ENCODE assay signal across 10 mouse cellular contexts in the genomic region with DNA sequence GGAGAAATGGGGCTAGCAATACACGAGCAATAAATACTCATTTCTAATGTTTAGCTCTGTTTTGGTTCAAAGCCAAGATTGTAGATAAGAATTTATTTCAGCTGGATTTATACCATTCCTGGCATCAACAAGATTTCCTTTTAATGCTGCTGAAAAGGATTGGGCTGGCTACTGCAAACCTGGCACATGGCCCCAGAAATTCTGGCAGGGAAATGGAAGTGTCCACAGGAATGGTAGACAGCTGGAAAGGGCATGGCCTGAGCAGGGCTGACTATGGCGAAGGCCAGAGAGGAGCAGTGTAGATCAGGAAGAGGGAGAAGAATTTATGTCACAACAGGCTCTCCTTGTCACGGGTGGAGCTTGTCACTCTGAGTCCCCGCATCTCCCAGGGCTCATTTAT. TPM values are rescaled to one million over a fixed set of nuclear protein-coding genes. Genes with fewer than 3 reads are reported as not detected.
DNase-seq lines count a peak whose midpoint lies in the region; ATAC-seq and TF ChIP-seq lines count a peak whose summit lies in the region.
"Had no signal": no experiment of that assay in that cellular context is flagged by ENCODE, and none has a peak within 500 bp of the region (broad histone marks: within the 10 kb centered on the region; RNA-seq: fewer than 3 reads in every experiment).

No protein-coding gene starts in this region.

- intact Hi-C loops in heart, postnatal 10 days (cut with DNase I): no loop called here

- H3K9me3 ChIP-seq in forebrain, postnatal 0 days (ENCODE audit: low read length): no peaks in the 10 kb centered on the region
- H3K9me3 ChIP-seq in forebrain, embryonic 12.5 days: no peaks in the 10 kb centered on the region
- H3K9me3 ChIP-seq in lung, embryonic 15.5 days: no peaks in the 10 kb centered on the region
- H3K9me3 ChIP-seq in hindbrain, embryonic 16.5 days (ENCODE audit: control insufficient read depth, low read length): no peaks in the 10 kb centered on the region
- H3K9me3 ChIP-seq: limb, embryonic 13.5 days; neural tube, embryonic 13.5 days had no signal

- no peak overlapping the region for H3K4me3 ChIP-seq in forebrain, postnatal 0 days (ENCODE audit: low read depth, low read length)
- H3K4me3 ChIP-seq in forebrain, embryonic 12.5 days (replicated peaks): no peak overlapping the region
- no peak overlapping the region for H3K4me3 ChIP-seq in lung, embryonic 15.5 days
- H3K4me3 ChIP-seq in hindbrain, embryonic 16.5 days (ENCODE audit: low read length): no peak overlapping the region
- H3K4me3 ChIP-seq: limb, embryonic 13.5 days; neural tube, embryonic 13.5 days had no signal

- no peak overlapping the region for H3K27ac ChIP-seq in forebrain, postnatal 0 days (ENCODE audit: low read depth, low read length)
- H3K27ac ChIP-seq in forebrain, embryonic 12.5 days: no peak overlapping the region
- H3K27ac ChIP-seq in lung, embryonic 15.5 days: peak overlapping the region; percentile 55; the same call in 1 of the 2 replicates
- H3K27ac ChIP-seq in hindbrain, embryonic 16.5 days (ENCODE audit: low read depth, low read length): no peak overlapping the region
- H3K27ac ChIP-seq: limb, embryonic 13.5 days; neural tube, embryonic 13.5 days had no signal

- ATAC-seq in forebrain, postnatal 0 days: peak; percentile 17; the same call in 1 of the 2 replicates
- no peak for ATAC-seq in forebrain, embryonic 12.5 days (ENCODE audit: low FRiP score)
- ATAC-seq in lung, embryonic 15.5 days (ENCODE audit: borderline replicate concordance, extremely low read depth, low FRiP score, low TSS enrichment): peak; percentile 91; the same call in 1 of the 2 replicates
- ATAC-seq in frontal cortex, adult (ENCODE audit: low TSS enrichment): no peak
- ATAC-seq in hindbrain, embryonic 16.5 days: no peak

- no peak overlapping the region for H3K9ac ChIP-seq in forebrain, postnatal 0 days
- no peak overlapping the region for H3K9ac ChIP-seq in forebrain, embryonic 12.5 days
- no peak overlapping the region for H3K9ac ChIP-seq in lung, embryonic 15.5 days
- no peak overlapping the region for H3K9ac ChIP-seq in hindbrain, embryonic 16.5 days (ENCODE audit: low read depth, low read length)
- H3K9ac ChIP-seq: limb, embryonic 13.5 days; neural tube, embryonic 13.5 days had no signal

- 36% methylated on average over 4 of the region's 4 CpGs for WGBS in forebrain, postnatal 0 days
- 86% methylated on average over 4 of the region's 4 CpGs for WGBS in forebrain, embryonic 12.5 days
- WGBS in lung, embryonic 15.5 days: 23% methylated on average over 4 of the region's 4 CpGs
- 55% methylated on average over 4 of the region's 4 CpGs for WGBS in hindbrain, embryonic 16.5 days

- DNase-seq in forebrain, postnatal 0 days: peak; percentile 14
- DNase-seq in adipocyte (ENCODE audit: low spot score): peak; percentile 94
- peak; percentile 81 to 82 for DNase-seq in heart, postnatal 10 days
- no peak for DNase-seq in cerebellum, adult 9-11 months

- no peaks in the 10 kb centered on the region for H3K36me3 ChIP-seq in forebrain, postnatal 0 days (ENCODE audit: insufficient read depth)
- no peaks in the 10 kb centered on the region for H3K36me3 ChIP-seq in forebrain, embryonic 12.5 days (replicated peaks)
- H3K36me3 ChIP-seq in lung, embryonic 15.5 days: no peaks in the 10 kb centered on the region
- H3K36me3 ChIP-seq in hindbrain, embryonic 16.5 days (ENCODE audit: control insufficient read depth, insufficient read depth, low read length): no peaks in the 10 kb centered on the region
- H3K36me3 ChIP-seq: limb, embryonic 13.5 days; neural tube, embryonic 13.5 days had no signal

- H3K4me1 ChIP-seq in forebrain, postnatal 0 days (ENCODE audit: insufficient read depth): no peaks in the 10 kb centered on the region
- no peaks in the 10 kb centered on the region for H3K4me1 ChIP-seq in forebrain, embryonic 12.5 days
- peaks cover 15% of the 10 kb centered on the region for H3K4me1 ChIP-seq in lung, embryonic 15.5 days
- no peaks in the 10 kb centered on the region for H3K4me1 ChIP-seq in hindbrain, embryonic 16.5 days (ENCODE audit: control insufficient read depth, insufficient read depth, low read depth, low read length)

- H3K27me3 ChIP-seq in forebrain, postnatal 0 days (ENCODE audit: insufficient read depth, low read length): no peaks in the 10 kb centered on the region; the same call in 1 of the 2 replicates
- H3K27me3 ChIP-seq in forebrain, embryonic 12.5 days: 0 out of 2 replicates have a peak, but pooled peaks cover 9% of the 10 kb centered on the region
- peaks cover 6% of the 10 kb centered on the region; the same call in 1 of the 2 replicates for H3K27me3 ChIP-seq in lung, embryonic 15.5 days
- peaks cover 3% of the 10 kb centered on the region; the same call in 1 of the 2 replicates for H3K27me3 ChIP-seq in hindbrain, embryonic 16.5 days (replicated peaks; ENCODE audit: control insufficient read depth, insufficient read depth, low read length)

- no peak for TF ChIP-seq CTCF in forebrain, postnatal 0 days (IDR thresholded peaks at IDR 0.05; ENCODE audit: low read depth)

- H3K4me2 ChIP-seq in forebrain, postnatal 0 days (ENCODE audit: low read depth): no peak overlapping the region
- H3K4me2 ChIP-seq in forebrain, embryonic 12.5 days: no peak overlapping the region
- H3K4me2 ChIP-seq in lung, embryonic 15.5 days: no peak overlapping the region; the same call in 1 of the 2 replicates
- no peak overlapping the region for H3K4me2 ChIP-seq in hindbrain, embryonic 16.5 days (ENCODE audit: low read length)
- H3K4me2 ChIP-seq: limb, embryonic 13.5 days; neural tube, embryonic 13.5 days had no signal

RNA-seq across cellular contexts. Expression of gene Cracr2a, which starts 14.5 kb away (rescaled TPM):
- total RNA-seq in forebrain, postnatal 0 days (2014; rRNA removed): 0.46 and 0.57 TPM in 2 replicates
- 0.28 and 0.30 TPM in 2 replicates for polyA plus RNA-seq in forebrain, postnatal 0 days (2015; fragmentation: Nextera tagmentation; extraction: Ambion mirVana)
- 1.1 TPM in 2 replicates for polyA plus RNA-seq in forebrain, embryonic 12.5 days (2016; fragmentation: Nextera tagmentation; extraction: Ambion mirVana)
- 1 to 10 TPM; 1.4 to 1.9 TPM for total RNA-seq in heart, postnatal 10 days (2021)
- polyA plus RNA-seq in lung, embryonic 15.5 days (2015; fragmentation: Nextera tagmentation; extraction: Ambion mirVana): 4.5 and 5.0 TPM in 2 replicates
- 0.57 and 1.2 TPM in 2 replicates for polyA plus RNA-seq in hindbrain, embryonic 16.5 days (2015; fragmentation: Nextera tagmentation; extraction: Ambion mirVana)

Comparison
In these comparisons a context has a peak if more than half of its experiments do, and no peak if none do; other contexts are left out.
1. ATAC-seq: peak in forebrain, postnatal 0 days (single experiment) and lung, embryonic 15.5 days (single experiment); none in forebrain, embryonic 12.5 days (single experiment), frontal cortex, adult (single experiment) and hindbrain, embryonic 16.5 days (single experiment).